Mouse (Mus musculus): ENCODE data around the gene Usp43. TPM values are rescaled to one million over a fixed set of nuclear protein-coding genes. Genes with fewer than 3 reads are reported as not detected.

The Usp43 gene
- total RNA-seq, 2 experiments from 2014 or later: 2.7 to 2.8 TPM

DNA sequence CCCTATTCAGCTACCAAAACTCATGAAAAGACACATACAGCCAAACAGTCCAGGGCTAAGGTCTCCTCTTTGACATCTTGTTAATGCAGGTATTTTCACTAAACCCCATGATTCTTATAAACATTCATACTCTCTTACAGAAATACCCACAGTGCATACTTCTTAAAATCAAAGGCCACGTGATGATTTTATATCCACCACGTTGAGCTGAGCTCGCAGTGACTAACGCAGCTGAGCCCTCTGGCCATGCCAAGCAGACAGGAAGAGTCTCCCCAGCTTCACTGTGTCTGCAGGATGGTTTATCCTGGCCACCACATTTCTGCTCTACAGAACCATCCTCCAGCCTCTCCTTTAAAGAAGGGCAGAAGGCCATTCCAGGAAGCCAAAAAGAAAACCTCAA, 18.2 kb downstream of the Usp43 start:
- no peak for DNase-seq (ENCODE audit: low spot score in 2 of 2)

DNA sequence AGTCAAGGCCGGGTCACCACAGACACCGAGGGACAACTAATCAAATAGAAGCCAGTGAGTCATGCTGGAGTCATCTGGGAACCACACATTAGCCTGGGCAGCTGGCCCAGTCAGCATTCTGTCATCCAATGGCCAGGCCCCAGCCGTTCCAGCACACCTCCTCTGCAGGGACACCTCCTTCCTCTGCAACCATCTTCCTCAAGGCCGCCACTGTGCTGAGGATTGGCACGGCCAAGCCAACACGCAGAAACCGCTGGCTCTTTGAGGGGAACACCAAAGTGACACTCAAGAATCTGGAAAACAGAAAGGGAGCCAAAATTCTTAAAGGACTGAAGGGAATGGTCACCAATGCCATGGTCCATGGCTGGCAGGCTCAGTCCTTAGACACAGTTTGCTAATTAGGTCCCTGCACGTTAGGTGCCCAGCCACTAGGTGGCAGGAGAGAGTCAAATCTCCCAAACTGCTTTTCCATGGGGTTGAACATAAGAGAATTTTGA, 24.8 kb downstream of the Usp43 start:
- peak; percentile 64 to 69 for DNase-seq (ENCODE audit: low spot score in 2 of 2)

DNA sequence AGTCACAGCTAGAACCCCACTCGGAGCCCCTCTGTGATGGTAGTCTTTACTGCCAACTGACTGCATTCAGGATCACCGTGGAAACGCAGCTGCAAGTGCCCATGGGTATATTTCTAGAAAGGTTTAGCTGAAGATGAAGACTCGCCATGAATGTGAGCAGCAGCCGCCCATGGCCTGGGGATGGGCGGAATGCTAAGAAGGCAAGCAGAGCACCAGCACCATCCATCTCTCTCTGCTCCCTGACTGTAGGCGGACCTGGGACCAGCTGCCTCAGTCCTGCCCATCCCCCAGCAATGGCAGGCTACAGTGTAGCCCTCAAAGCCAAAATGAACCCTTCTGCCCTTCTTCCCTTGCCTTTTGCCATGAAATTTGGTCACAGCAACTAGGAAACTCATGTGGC, 26.3 kb downstream of the Usp43 start:
- DNase-seq (ENCODE audit: low spot score in 2 of 2): peak in 1 of 2 experiments; percentile 28

DNA sequence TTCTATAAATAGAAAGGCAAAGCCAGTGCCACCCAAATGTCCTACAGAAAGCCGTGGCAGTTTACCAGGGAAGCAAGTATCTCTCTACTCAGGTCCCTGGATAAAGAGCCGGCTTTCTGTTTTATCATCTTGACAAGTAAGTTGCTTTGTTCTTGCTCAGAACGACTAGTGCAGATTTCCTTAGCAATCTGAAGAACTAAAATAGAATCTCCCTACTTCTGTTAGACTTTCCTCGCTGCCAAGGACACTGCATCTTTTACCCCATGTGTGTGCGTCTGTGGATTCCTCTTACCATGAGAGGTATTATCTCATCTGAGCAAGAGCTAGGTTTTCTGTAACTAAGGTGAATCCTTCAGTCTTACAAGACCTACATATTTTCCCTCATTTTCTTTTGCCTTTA, 33.4 kb downstream of the Usp43 start:
- DNase-seq (ENCODE audit: low spot score in 2 of 2): no peak

DNA sequence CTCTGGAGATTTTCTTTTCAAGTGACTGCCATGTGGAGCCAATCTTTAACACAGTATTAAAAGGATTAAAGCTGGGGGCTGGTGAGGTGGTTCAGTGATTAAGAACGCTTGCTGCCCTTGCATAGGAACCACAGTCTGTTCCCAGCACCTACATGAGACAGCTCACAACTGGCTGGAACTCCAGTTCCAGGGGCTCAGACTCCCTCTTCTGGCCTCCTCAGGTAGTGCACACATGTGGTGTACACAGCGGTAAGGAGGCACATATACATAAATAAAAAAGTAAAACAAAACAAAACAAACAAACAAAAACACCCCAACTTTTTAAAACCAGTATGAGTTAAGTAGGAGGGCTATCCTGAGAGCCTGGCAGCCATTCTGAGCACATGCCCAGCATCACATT, 36.0 kb downstream of the Usp43 start:
- DNase-seq (ENCODE audit: low spot score in 2 of 2): no peak

DNA sequence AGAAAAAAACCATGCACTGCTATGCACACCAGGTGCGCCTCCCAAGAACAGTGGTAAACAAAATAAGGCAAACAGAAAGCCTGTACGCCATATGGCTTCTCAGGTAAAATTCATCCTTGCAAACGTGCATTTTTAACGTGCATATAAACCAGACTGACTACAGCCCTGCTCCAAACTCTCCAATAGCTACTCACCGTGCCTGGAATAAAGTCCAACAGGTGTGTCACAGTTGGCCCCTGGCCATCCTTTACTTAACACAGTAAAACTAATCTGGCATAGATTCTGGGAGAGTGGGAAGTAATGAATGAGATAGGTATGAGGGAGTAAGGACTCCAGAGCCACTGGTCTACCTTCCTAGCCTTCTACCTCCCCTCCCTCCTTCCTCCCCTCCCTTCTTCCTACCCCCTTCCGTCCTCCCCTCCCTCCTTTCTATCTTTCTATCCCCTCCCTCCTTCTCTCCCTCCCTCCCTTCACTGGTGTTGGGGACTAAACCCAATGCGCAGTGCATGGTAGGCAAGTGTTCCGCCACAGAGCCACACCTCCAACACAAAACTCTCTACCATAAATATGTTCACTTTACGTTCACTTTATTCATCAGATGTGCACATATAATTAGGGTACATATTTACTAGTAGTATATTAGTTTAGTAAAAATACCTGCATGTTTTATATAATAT, 56.3 kb downstream of the Usp43 start:
- no peak for DNase-seq (ENCODE audit: low spot score in 2 of 2)

DNA sequence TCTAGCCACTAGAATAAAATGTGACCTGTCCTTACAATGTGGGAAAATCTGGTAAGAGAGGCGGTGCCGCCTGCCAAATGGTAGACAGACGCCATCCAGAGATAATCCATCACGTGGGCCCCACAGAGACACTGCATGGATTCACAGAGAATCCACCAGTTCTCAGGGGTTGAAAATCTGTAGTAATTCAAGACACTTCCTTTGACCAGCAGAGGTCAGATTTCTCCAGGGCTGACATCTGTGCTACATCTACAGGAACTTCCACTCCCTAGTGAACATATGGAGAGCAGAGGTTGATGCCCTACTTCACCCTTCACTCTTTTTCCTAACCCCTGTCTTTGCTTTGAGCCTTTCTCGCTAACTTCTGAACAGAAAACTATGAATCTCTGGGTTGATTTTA, 56.9 kb downstream of the Usp43 start:
- DNase-seq (ENCODE audit: low spot score in 2 of 2): no peak

DNA sequence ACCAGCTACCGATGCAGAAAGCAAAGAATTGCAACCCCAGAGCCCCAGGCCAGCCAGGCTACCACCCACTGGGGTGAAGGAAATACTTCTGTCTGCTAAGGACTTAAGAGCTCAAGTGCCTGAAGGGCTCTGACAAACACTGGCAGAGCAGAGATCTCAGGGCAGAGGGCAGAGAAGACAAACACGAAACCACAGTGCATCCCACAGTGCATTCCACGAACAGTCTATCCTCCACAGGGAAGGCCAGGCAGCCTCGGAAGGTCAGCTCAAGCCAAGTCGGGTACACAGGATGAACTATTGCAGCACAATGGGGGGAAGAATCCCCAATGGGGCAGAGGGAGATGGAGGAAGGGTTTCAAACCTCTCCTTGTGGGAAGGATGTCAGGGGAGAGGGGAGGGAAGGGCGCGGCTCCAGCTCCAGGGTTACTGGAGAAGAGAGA, 60.5 kb downstream of the Usp43 start:
- no peak for DNase-seq (ENCODE audit: low spot score in 2 of 2)

DNA sequence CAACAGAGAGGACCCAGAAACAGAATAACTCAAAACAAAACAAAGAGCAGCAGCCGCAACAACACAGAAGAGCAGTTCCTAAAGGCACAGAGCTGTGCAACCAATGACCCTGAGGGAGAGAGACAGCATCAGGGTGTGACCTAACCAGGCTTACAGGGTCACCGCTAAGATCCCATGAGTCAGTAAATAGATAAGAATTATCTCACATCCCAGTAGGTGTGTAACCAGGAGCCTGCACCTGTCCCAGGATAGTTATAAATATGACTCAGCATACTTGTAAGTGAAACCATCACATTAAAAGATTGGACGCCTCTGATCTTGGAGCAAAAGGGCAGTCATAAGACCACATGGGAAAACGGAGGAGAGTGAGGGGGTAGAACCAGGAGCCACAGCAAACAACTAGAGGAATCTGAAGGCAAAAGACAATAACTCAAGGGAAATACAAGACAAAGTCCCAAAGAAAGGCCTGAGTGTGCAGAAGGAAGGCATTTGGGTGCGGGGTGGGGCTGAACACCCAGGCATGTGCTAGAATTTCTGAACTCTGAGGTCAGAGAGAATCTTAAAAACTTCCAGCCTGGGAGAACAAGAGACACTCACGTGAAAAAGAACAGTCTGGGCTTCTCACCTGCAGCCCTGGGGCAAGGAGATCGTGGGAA, 61.1 kb downstream of the Usp43 start:
- no peak for DNase-seq (ENCODE audit: low spot score in 2 of 2)

DNA sequence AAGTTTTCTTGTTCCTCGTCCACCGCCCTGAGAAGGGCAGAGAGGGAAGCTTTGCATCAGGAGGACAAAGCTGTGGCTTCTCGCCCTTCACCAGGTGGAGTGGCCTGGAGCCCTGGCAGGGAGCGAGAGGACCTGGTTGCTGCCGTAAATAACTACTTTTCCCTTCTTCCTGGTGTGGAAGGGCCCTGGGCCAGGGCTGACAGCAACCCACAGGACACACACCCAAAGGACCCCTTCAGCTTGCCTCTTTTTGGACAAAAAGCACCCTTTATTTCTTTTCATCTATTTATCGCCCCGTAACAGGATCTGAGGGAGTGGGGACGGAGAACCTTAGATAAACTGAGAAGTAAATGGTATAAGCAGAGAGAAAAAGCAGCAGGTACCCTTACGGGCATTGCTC, 63.4 kb downstream of the Usp43 start:
- no peak for DNase-seq (ENCODE audit: low spot score in 2 of 2)

DNA sequence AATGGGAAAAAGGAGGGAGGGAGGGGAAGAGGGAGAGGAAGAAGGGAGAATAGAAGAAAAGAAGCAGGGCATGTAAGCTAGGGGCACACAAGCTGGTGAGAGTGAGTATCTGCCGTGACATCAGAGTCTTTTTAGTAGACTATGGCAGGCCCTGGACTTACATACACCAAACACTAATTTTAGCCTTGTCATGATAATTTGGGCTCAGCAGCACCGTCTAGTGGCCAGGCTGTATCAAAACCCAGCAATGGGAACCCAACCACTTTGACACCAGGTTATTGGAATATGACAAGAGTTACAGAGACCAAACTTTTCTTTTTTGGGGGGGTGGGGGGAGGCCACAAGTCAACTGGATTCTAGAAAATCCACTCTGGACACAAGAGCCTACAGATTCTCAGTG, 66.9 kb downstream of the Usp43 start:
- DNase-seq (ENCODE audit: low spot score in 2 of 2): peak; percentile 8 to 28

DNA sequence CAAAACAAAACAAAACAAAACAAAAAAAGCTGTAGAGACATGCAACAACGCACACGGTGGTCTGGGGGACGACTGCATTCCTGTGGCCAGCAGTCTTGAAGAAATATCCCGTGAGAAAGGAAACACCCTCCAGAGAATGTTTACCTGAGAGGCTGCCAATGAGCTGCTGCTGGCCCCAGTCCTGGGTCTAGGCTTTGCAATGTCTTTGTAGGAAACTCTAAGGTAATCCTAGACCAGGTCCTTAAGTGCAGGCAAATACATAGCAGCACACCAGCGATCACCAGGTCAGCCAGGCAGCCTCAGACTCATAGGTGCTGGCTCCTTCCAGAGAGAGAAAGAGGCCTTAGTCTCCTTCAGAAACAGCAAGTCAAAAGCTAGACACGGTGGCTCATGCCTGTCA, 68.0 kb downstream of the Usp43 start:
- no peak for DNase-seq (ENCODE audit: low spot score in 2 of 2)

DNA sequence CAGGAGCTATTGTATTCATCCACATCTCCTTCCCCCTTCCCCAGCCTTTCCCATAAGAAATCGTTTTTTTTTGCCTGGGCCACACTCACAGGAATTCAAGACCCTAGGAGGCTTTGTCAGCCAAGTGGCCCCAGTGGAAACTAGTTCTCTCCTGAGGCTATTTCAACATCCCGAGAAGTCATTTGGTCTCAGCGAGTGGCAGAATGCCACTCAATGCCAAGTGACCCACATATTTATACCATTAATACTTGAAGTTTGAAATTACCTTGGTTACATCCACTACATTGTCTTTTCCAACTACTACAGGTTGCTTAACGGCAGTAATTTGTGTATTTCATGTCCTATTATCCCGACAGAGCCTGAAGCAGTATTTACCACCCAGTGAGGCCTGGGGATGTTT, 70.2 kb downstream of the Usp43 start:
- no peak for DNase-seq (ENCODE audit: low spot score in 2 of 2)

DNA sequence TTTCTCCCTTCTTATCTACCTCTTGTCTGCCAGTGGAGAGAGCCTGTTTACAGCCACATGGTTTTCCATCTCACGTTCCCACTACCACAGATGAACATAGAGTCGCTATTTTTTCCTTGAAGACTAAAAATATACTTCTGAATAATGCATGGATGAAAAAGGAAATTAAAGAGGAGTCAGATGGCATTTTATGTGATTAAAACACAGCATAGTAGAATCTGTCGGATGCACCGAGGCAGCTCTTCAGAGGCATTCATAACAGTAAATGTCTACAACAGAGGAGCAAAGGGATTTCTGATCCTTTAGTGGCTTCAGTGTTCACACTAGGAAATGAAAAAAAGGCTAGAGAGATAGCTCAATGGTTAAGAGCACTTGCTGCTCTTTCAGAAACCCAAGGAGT, 76.8 kb downstream of the Usp43 start:
- DNase-seq (ENCODE audit: low spot score in 2 of 2): no peak

DNA sequence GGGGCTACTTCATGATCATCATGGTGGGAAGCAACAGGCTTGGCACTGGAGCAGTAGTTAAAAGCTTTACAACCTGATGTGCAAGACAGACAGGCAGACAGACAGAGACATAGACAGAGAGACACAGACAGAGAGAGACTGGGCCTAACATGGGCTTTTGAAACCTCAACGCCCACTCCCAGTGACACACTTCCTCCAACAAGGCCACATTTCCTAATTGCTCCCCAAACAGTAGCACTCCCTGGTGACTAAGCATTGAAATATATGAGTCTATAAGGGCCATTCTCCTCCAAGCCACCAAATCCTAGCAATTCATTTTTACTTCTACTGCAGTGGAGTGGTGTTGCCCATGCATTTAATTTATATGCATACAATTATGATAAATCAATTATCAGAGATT, 82.1 kb downstream of the Usp43 start:
- DNase-seq (ENCODE audit: low spot score in 2 of 2): no peak

DNA sequence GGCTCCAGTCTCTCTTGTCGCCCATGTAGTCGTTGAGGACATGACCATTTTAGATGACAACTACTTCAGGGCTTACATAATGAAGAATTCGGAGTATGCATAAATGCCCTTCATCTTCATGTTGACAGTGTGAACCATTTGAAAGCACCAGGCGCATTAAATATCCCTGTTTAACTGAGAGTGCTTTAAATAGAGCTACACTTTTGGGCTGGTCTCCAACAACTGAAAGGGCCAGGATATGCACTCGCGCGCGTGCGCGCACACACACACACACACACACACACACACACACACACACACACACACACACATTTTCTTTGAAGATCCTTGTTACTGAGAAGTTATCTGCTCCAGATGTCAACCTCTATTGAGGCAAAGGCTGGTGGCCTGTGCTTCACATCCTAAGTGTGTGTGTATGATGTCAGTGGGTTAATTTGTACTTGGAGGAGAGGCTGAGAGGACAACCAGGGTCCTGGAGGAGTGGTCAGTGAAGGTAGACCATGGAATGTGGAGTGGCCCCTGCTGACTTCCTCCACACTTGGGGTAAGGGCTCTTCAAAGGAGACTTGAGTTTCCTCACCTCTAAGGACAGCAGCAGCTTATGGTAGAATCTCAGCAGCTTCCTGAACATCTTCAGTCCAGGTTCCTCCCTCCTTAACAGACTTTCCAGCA, 86.4 kb downstream of the Usp43 start:
- DNase-seq (ENCODE audit: low spot score in 2 of 2): no peak

DNA sequence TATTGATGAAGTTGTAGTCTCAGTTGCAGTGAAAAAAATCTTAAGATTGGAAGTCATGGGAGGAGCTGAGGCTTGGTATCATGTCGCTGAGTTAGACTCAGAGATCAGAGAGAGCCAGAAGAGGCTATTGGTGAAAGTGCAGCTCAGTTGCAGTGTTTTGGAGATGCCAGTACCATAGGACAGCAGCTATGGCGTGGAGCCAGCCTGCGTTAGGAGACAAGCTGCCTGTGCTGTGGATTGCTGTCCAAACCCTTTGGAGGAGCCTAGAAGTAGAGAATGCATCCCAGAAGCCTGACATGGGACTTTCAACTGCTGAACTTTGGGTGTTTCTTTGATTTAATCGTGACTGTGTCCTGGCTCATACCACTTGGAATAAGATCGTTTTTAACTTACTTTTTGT, 90.1 kb downstream of the Usp43 start:
- DNase-seq (ENCODE audit: low spot score in 2 of 2): no peak

DNA sequence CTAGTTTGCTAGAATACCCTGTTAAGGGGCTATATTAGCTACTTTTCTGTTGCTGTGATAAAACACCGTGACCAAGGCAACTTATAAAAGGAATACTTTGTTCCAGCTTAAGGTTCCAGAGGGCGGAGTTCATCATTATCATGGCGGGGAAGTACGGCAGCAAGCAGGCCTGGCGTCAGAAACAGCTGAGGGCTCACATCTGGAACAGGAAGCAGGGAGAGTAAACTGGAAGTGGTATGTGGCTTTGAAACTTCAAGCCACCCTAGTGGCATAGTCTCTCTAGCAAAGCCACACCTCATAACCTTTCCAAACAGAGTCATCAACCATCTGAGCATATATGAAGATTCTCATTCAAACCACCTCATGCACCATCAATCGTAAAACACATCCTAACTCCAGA, 92.4 kb downstream of the Usp43 start:
- DNase-seq (ENCODE audit: low spot score in 2 of 2): no peak

DNA sequence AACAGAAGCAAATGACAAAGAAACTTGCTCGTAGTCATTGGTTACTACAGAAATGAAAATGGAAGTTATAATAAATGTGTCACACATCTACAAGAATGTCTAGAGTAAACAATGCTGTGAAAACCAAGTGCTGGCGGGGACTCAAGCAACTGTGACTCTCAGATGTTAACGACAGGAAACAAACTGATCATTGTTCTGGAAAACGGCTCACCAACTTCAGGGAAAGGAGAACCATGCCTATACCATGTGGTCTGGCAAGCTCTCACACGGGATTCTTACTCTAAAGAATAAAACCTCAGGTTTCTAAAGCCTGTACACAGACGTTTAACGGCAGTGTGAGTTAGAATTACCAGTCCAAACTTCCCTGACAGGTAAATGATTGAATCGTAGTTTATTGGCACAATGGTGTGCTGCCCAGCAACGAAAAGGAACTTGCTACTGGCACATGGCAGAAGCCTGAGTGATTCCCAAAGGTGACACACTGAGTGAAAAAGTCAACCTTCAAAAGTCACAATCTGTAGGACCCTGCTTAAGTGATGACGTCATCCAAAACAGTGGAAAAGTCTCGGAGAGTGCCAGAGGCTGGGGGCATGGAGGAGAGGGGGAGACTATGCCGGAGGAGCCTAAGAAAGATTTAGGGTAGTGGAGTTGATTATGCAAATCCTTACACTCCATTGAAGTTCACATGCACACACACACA, 93.4 kb downstream of the Usp43 start:
- no peak for DNase-seq (ENCODE audit: low spot score in 2 of 2)

DNA sequence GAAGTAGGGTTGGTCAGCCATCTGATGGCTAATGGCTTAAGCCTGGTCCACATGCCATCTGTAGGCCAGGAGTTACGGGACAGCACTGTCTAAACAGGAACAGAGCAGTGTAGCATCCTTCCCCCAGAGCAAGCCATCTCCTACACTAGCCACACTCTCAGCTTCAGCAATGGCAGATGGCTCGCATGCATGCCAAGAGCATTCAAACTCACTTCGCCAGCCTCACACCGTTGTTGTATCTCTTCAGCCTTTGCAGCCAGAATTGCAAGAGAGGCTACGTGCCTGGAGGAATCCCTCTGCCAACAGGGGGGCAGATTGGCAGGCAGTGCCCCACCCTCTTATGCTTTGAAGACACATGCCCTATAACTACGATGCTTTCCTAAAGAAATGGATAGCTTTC, 100.4 kb downstream of the Usp43 start:
- DNase-seq (ENCODE audit: low spot score in 2 of 2): peak; percentile 39 to 56

DNA sequence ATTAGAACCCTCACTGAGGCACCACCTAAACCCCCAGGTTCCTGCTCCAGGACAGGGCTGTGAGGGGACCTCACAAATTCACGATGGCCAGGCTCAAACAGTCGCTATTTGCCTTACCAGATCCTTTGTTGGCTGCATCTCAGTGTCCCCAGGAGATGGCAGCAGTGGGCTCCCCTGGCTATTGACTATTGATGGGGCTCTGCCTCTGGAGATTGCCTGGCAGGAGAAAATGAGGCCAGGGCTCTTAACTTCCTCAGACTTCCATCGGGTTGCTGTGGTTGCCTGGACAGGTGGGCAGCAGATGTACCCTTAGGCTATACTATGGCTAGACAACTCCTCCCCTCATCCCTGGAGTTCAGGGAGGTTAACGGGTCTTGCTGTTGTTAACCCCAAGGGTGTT, 101.7 kb downstream of the Usp43 start:
- peak; percentile 44 to 47 for DNase-seq (ENCODE audit: low spot score in 2 of 2)

DNA sequence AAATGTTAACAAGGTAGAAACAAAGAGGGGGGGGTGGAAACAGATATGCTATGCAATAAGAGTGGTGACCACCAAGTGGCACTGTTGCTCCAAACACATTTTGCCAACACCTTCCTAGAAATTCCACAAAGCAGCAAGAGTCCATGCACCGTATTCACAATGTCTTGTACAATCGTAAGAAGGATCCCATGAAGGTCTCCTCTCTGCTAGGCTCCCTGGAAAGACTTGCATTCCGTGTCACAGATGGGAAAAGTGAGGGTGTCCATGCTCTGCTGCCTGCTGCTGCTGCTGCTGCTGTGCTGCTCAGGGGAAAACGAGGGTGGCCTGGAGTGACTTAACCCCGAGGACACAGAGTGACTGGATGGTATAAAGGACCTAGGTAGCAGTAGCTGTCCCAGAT, 102.3 kb downstream of the Usp43 start:
- peak; percentile 31 to 62 for DNase-seq (ENCODE audit: low spot score in 2 of 2)

Data from left cerebral cortex, adult 18-20 months (tissue).